Mouse (Mus musculus) CH12.LX (cell line): ENCODE measurements at regions not wholly inside any gene's neighbourhood (a gene's known extent, or its start where the extent isn't known, plus 50 kb on each side); places are given as distances from the start of the nearest gene placed in this dataset.

Experiments used
- DNase-seq: peaks from one replicate; pipeline ENCODE4 v3.0.0-alpha.2; 2013; ENCODE audit errors: extremely low read depth
- H3K27ac ChIP-seq: 2 replicates; pipeline ENCODE4 v1.5.1; 2012; ENCODE audit warnings: low read depth, mild to moderate bottlenecking, control low read depth, moderate library complexity; ENCODE audit not compliant: insufficient read depth
- H3K27me3 ChIP-seq: replicated peaks from 2 replicates; pipeline ENCODE3; 2012; ENCODE audit warnings: inconsistent platforms
- H3K36me3 ChIP-seq, 2 experiments: replicated peaks in 1 of 2; 2 replicates each; pipeline versions ENCODE3 to v1.6.1; 2012; ENCODE audit warnings: inconsistent platforms in 1 of 2, low read length in 1 of 2, mild to moderate bottlenecking in 1 of 2, mixed read lengths in 1 of 2, moderate library complexity in 1 of 2; ENCODE audit not compliant: control insufficient read depth in 1 of 2, insufficient read depth in 1 of 2
- H3K4me1 ChIP-seq, 2 experiments: 2 replicates each; pipeline ENCODE4 v1.6.1; 2012; ENCODE audit warnings: inconsistent platforms in 1 of 2, moderate library complexity in 1 of 2; ENCODE audit not compliant: insufficient read depth in 2 of 2, control insufficient read depth in 1 of 2
- H3K4me2 ChIP-seq: 2 replicates; pipeline ENCODE4 v1.6.1; 2012; ENCODE audit warnings: low read depth, mild to moderate bottlenecking, control low read depth; ENCODE audit not compliant: poor library complexity, insufficient read depth, severe bottlenecking
- H3K4me3 ChIP-seq, 3 experiments: fragments of 150-350 bp in 1 of 3; sonication (generic) in 1 of 3; replicated peaks in 1 of 3; 2 replicates each; pipeline versions ENCODE3 to v1.5.1; 2011 to 2012; ENCODE audit warnings: low read depth in 2 of 3, low read length in 2 of 3, mild to moderate bottlenecking in 2 of 3, moderate library complexity in 2 of 3, control low read depth in 1 of 3, improper control_type of control experiment in 1 of 3, inconsistent platforms in 1 of 3, mixed read lengths in 1 of 3; ENCODE audit not compliant: poor library complexity in 1 of 3
- H3K79me2 ChIP-seq: replicated peaks from 2 replicates; pipeline ENCODE4 v1.6.1; 2012; ENCODE audit warnings: mild to moderate bottlenecking, moderate library complexity; ENCODE audit not compliant: control insufficient read depth, poor library complexity, insufficient read depth, severe bottlenecking; ENCODE audit errors: extremely low read depth
- H3K9ac ChIP-seq: 2 replicates; pipeline ENCODE4 v1.6.1; 2012; ENCODE audit warnings: low read depth, mild to moderate bottlenecking, control low read depth, moderate library complexity; ENCODE audit not compliant: insufficient read depth
- H3K9me3 ChIP-seq: replicated peaks from 2 replicates; pipeline ENCODE3; 2012; ENCODE audit warnings: low read length, inconsistent platforms, mixed read lengths
- CHD1 ChIP-seq: IDR thresholded peaks from 2 replicates; pipeline ENCODE4 v1.6.1; 2012; ENCODE audit warnings: low read depth, low read length, improper control_type of control experiment, inconsistent platforms
- E2F4 ChIP-seq: IDR thresholded peaks from 2 replicates; pipeline ENCODE4 v1.6.1; 2011; ENCODE audit warnings: low read depth, low read length, improper control_type of control experiment; ENCODE audit not compliant: insufficient replicate concordance
- ELF1 ChIP-seq: IDR thresholded peaks from 2 replicates; pipeline ENCODE4 v1.6.1; 2014; ENCODE audit warnings: low read depth, mild to moderate bottlenecking, inconsistent platforms, low read length, improper control_type of control experiment
- IRF4 ChIP-seq: IDR thresholded peaks from 2 replicates; pipeline ENCODE4 v1.6.1; 2014; ENCODE audit warnings: low read depth, mild to moderate bottlenecking, inconsistent platforms, low read length, improper control_type of control experiment
- JUN ChIP-seq: IDR thresholded peaks from 2 replicates; pipeline ENCODE4 v1.6.1; 2011; ENCODE audit warnings: low read depth, mild to moderate bottlenecking, low read length, improper control_type of control experiment, moderate library complexity; ENCODE audit not compliant: insufficient read depth
- JUND ChIP-seq: conservative IDR thresholded peaks from 2 replicates; pipeline ENCODE4 v1.6.1; 2011; ENCODE audit warnings: low read depth, low read length, improper control_type of control experiment
- MAX ChIP-seq: IDR thresholded peaks from 2 replicates; pipeline ENCODE4 v1.6.1; 2011; ENCODE audit warnings: low read length, improper control_type of control experiment
- MAZ ChIP-seq: IDR thresholded peaks from 2 replicates; pipeline ENCODE4 v1.6.1; 2012; ENCODE audit warnings: low read depth, mild to moderate bottlenecking, inconsistent platforms, low read length, improper control_type of control experiment, moderate library complexity
- MXI1 ChIP-seq: IDR thresholded peaks from 2 replicates; pipeline ENCODE4 v1.6.1; 2011; ENCODE audit warnings: mild to moderate bottlenecking, low read depth, low read length, improper control_type of control experiment
- NELFE ChIP-seq: IDR thresholded peaks from 2 replicates; pipeline ENCODE4 v1.6.1; 2011; ENCODE audit warnings: low read depth, low read length, improper control_type of control experiment
- NRF1 ChIP-seq: IDR thresholded peaks from 2 replicates; pipeline ENCODE4 v1.6.1; 2014; ENCODE audit warnings: low read depth, mild to moderate bottlenecking, inconsistent platforms, low read length, improper control_type of control experiment, moderate library complexity
- PAX5 ChIP-seq: IDR thresholded peaks from 2 replicates; pipeline ENCODE4 v1.6.1; 2012; ENCODE audit warnings: low read length, inconsistent platforms, mixed read lengths
- RAD21 ChIP-seq: IDR thresholded peaks from 2 replicates; pipeline ENCODE4 v1.6.1; 2011; ENCODE audit warnings: low read depth, mild to moderate bottlenecking, low read length, improper control_type of control experiment, moderate library complexity
- RCOR1 ChIP-seq: conservative IDR thresholded peaks from 2 replicates; pipeline ENCODE4 v1.6.1; 2012; ENCODE audit warnings: low read depth, mild to moderate bottlenecking, inconsistent platforms, low read length, improper control_type of control experiment
- USF1 ChIP-seq: IDR thresholded peaks from 2 replicates; pipeline ENCODE4 v1.6.1; 2014; ENCODE audit warnings: low read depth, mild to moderate bottlenecking, inconsistent platforms, low read length, improper control_type of control experiment
- USF2 ChIP-seq: conservative IDR thresholded peaks from 2 replicates; pipeline ENCODE4 v1.6.1; 2011; ENCODE audit warnings: low read depth, low read length, improper control_type of control experiment
- ZNF384 ChIP-seq: IDR thresholded peaks from 2 replicates; pipeline ENCODE4 v1.6.1; 2012; ENCODE audit warnings: low read depth, low read length, improper control_type of control experiment, inconsistent platforms
- dilution Hi-C: fragments of 300-500 bp; cut with MboI; formaldehyde crosslinking; loops from 2 replicates; pipeline ENCODE4 v1.14.3; 2020; ENCODE audit warnings: low sequenced_read_pairs; ENCODE audit not compliant: extremely low pct_unique_long_range_greater_than_20kb, extremely low pct_ligation_motif_present
- in situ Hi-C: fragments of 300-500 bp; cut with MboI; formaldehyde crosslinking; loops from 3 replicates; pipeline ENCODE4 v1.14.3; 2019; ENCODE audit warnings: low sequenced_read_pairs, low pct_ligation_motif_present, low pct_unique_long_range_greater_than_20kb, mixed read lengths

- in situ Hi-C loops (no loop called here), dilution Hi-C loops (no loop called here)
- H3K27ac ChIP-seq = no peak overlapping the region
- peak; percentile 14 for DNase-seq
- H3K9ac ChIP-seq = no peak overlapping the region
- TF ChIP-seq NELFE = no peak
- no peak for TF ChIP-seq RAD21
- TF ChIP-seq MAZ = no peak
- TF ChIP-seq E2F4 = no peak
- TF ChIP-seq ZNF384 = no peak
- no peak for TF ChIP-seq USF2
- no peaks in the 10 kb centered on the region for H3K27me3 ChIP-seq
- peaks cover 0 to 13% of the 10 kb centered on the region in 2 experiments; a peak in 2 of 4 replicates for H3K4me1 ChIP-seq
- H3K79me2 ChIP-seq = no peaks in the 10 kb centered on the region
- no peaks in the 10 kb centered on the region for H3K9me3 ChIP-seq
- H3K36me3 ChIP-seq = no peaks in the 10 kb centered on the region
- no peak overlapping the region for H3K4me3 ChIP-seq
- no peak overlapping the region for H3K4me2 ChIP-seq
These were observed 157.6 kb downstream of the Npr3 start for GRCm38 (mm10) chr15:11749509-11749908.

GRCm38 (mm10) chr15:11748306-11748705 lies 158.8 kb downstream of the Npr3 start:
- H3K27me3 ChIP-seq = no peaks in the 10 kb centered on the region
- no peak for TF ChIP-seq PAX5
- TF ChIP-seq USF1 = no peak
- TF ChIP-seq IRF4 = no peak
- no peak for TF ChIP-seq RCOR1
- TF ChIP-seq JUN = no peak
- no peak for TF ChIP-seq RAD21
- TF ChIP-seq E2F4 = no peak
- no peak for TF ChIP-seq NRF1
- no peak for TF ChIP-seq MXI1
- TF ChIP-seq ZNF384 = no peak
- no peak for TF ChIP-seq NELFE
- no peak for TF ChIP-seq USF2
- no peak for TF ChIP-seq ELF1
- no peak for TF ChIP-seq CHD1
- no peak for TF ChIP-seq JUND
- TF ChIP-seq MAX = no peak
- TF ChIP-seq, all 38 proteins: peak for 0
- in situ Hi-C loops (no loop called here), dilution Hi-C loops (no loop called here)
- Histone ChIP-seq H3K4me3 (no peak overlapping the region), H3K27ac (no peak overlapping the region), H3K4me2 (no peak overlapping the region), H3K9ac (no peak overlapping the region), H3K79me2 (no peaks in the 10 kb centered on the region), H3K36me3 (no peaks in the 10 kb centered on the region), H3K4me1 (peaks cover 0 to 13% of the 10 kb centered on the region in 2 experiments; a peak in 2 of 4 replicates), H3K9me3 (no peaks in the 10 kb centered on the region)
- no peak for DNase-seq
